Mouse (Mus musculus): ENCODE results near the gene Mrgprf. TPM values are rescaled to one million over a fixed set of nuclear protein-coding genes. Genes with fewer than 3 reads are reported as not detected.

Gene Mrgprf
- total RNA-seq, 2 experiments from 2014 or later: 4.8 to 7.1 TPM

- DNase-seq: no peak
- intact Hi-C loops (cut with DNase I): no loop called here
Observed at GRCm38 (mm10) chr7:145298666-145299490, 1.8 kb upstream of the Mrgprf start.

GRCm38 (mm10) chr7:145299562-145300320 lies 887 bp upstream of the Mrgprf start:
- intact Hi-C loops (cut with DNase I): no loop called here
- peak; percentile 54 to 64 for DNase-seq

- intact Hi-C loops (cut with DNase I): no loop called here
- DNase-seq: no peak
Observed at GRCm38 (mm10) chr7:145301008-145301340, 346 bp downstream of the Mrgprf start.

GRCm38 (mm10) chr7:145301341-145302005 lies 845 bp downstream of the Mrgprf start:
- peak; percentile 56 to 64 for DNase-seq
- intact Hi-C loops (cut with DNase I): no loop called here

GRCm38 (mm10) chr7:145302488-145303285 lies 2.1 kb downstream of the Mrgprf start:
- intact Hi-C loops (cut with DNase I): no loop called here
- DNase-seq: peak; percentile 68 to 71

GRCm38 (mm10) chr7:145304153-145304552 lies 3.5 kb downstream of the Mrgprf start:
- intact Hi-C loops (cut with DNase I): no loop called here
- DNase-seq: no peak

GRCm38 (mm10) chr7:145307636-145308035 lies 7.0 kb downstream of the Mrgprf start:
- no peak for DNase-seq
- intact Hi-C loops (cut with DNase I): no loop called here

- no peak for DNase-seq
- intact Hi-C loops (cut with DNase I): no loop called here
Observed at GRCm38 (mm10) chr7:145308061-145308675, 7.5 kb downstream of the Mrgprf start.

- intact Hi-C loops (cut with DNase I): no loop called here
- DNase-seq: no peak
Observed at GRCm38 (mm10) chr7:145308866-145309265, 8.2 kb downstream of the Mrgprf start.

- no peak for DNase-seq
- intact Hi-C loops (cut with DNase I): no loop called here
Observed at GRCm38 (mm10) chr7:145309877-145310276, 9.2 kb downstream of the Mrgprf start.

GRCm38 (mm10) chr7:145310526-145310925 lies 9.9 kb downstream of the Mrgprf start:
- intact Hi-C loops (cut with DNase I): no loop called here
- no peak for DNase-seq

- no peak for DNase-seq
- intact Hi-C loops (cut with DNase I): no loop called here
Observed at GRCm38 (mm10) chr7:145312137-145312536, 11.5 kb downstream of the Mrgprf start.

- intact Hi-C loops (cut with DNase I): no loop called here
- no peak for DNase-seq
Observed at GRCm38 (mm10) chr7:145314785-145315411, 14.3 kb downstream of the Mrgprf start, which contains the start of gene Mrgprd. Mrgprd (plus strand) TSS chr7:145314835.

GRCm38 (mm10) chr7:145317522-145317921 lies 16.9 kb downstream of the Mrgprf start:
- intact Hi-C loops (cut with DNase I): no loop called here
- DNase-seq: no peak

- intact Hi-C loops (cut with DNase I): no loop called here
Observed at GRCm38 (mm10) chr7:145319481-145319880, 18.9 kb downstream of the Mrgprf start.

GRCm38 (mm10) chr7:145323607-145324006 lies 23.0 kb downstream of the Mrgprf start:
- intact Hi-C loops (cut with DNase I): no loop called here
- no peak for DNase-seq

More at GRCm38 (mm10) chr7:145319481-145319880, 18.9 kb downstream of the Mrgprf start:
- no peak for DNase-seq

- DNase-seq: no peak
- intact Hi-C loops (cut with DNase I): no loop called here
Observed at GRCm38 (mm10) chr7:145325697-145326096, 25.1 kb downstream of the Mrgprf start.

- no peak for DNase-seq
Observed at GRCm38 (mm10) chr7:145329982-145330381, 29.4 kb downstream of the Mrgprf start.

GRCm38 (mm10) chr7:145330641-145331040 lies 30.0 kb downstream of the Mrgprf start:
- DNase-seq: no peak
- intact Hi-C loops (cut with DNase I): no loop called here

More at GRCm38 (mm10) chr7:145329982-145330381, 29.4 kb downstream of the Mrgprf start:
- intact Hi-C loops (cut with DNase I): no loop called here

Data from heart, postnatal 14 days (tissue).